Mouse (Mus musculus) layer of hippocampus, postnatal 25 days (tissue): ENCODE data around the gene Scd4. TPM values are rescaled to one million over a fixed set of nuclear protein-coding genes. Genes with fewer than 3 reads are reported as not detected.
A peak's percentile ranks its signal among the peaks of the same experiment; 100 is the strongest.

ENCODE experiments used
- DNase-seq, 2 experiments: peaks; one replicate each; pipeline ENCODE4 v3.0.0; 2022; ENCODE audit warnings: mixed read lengths in 2 of 2, low spot score in 1 of 2; ENCODE audit errors: extremely low spot score in 1 of 2
- total RNA-seq, 2 experiments: library from RNA; stranded (reverse); gene quantifications; 2 replicates each; pipeline ENCODE4 v1.2.3; 2021

Scd4 gene
- total RNA-seq, 2 experiments from 2014 or later = 2.8 to 2.9 TPM

DNA sequence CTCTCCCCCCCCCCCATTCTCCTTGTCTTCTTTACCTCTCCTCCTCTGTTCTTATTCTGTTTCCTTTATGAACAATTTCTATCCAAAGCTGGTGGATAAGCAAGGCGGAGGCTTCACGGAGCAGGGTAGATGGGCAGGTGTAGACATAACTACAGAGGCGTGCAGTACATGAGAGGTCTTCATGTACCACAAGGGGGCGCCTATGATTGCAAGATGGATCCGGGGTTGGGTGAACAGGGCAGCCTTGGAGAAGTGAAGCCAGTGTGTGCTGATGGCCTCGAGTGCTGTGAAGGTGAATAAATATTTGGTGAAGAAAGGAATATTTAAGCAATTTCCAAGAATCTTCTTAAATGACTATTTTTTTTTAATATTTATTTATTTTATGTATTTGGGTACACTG lies 40.1 kb downstream of the Scd4 start:
- DNase-seq = peak in 1 of 2 experiments; percentile 76

DNA sequence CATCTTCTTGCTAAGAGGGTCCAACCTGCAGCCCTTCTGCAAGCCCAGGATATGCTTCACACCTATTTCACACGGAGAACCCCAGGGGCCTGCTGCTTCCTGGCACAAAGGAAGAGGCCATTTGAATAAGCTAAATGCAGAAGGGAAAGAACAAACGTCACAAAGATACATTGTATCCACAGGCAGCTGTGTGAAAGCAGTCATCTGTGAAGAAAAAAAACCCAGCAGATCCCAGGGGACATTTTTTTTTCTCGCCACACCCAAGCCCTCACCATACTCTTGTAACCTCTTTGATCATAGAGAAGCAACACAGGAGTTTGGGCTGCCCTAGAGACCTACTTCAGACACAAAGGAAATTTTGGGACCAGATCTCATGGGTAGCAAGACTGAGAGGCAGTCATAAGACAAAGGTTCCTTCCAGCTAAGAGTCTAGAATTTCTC lies 43.6 kb downstream of the Scd4 start:
- DNase-seq = no peak

DNA sequence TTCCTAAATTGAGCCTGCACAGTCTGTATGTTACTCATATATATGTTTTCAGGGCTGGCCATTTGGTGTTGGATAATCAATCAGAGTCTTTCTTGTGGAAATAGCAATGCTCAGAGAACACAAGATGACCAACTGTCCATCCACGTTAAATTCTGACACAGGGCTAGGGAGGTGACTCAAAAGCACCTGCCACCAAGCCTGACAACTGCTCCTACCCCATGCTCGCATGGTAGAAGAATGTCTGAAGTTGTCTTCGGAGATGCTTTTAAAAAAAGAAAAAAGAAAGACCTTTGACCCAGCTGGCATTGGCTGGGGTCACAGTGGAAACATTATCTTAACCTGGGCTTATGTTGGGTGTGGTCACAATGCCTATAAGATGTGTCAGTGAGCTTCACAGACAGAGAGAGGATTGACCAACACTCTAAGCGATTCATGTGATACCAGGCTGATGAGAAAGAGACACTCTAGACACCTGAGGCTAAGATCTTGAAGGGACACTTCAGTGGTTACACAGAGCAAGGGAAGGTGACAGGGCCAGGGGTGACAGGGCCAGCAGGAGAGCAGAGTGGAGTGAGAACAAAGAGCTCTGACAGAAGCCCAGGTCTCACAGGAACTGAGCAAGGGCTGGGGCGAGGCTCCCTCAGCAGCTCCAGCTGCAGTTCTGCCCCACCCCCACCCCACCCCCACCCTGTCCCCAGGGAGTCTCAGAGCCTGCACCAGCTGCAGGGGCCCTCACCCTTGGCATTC lies 44.9 kb downstream of the Scd4 start:
- no peak for DNase-seq

DNA sequence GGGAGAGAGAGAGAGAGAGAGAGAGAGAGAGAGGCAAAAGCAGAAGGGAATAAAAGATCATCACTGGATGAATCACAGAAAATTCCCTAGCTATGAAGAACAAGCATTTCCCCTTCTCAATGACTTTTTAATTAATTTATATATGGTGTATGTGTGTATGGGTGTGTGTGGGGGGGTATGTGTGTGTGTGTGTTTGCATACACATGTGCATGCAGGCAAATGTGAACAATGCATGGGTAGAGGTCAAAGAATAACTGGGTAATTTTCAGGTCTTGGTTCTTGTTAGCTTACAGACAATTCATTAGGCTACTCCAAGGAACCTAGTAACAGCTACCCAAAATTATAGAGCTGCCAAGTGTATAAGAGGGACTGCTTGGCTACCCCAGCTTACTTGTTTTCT lies 46.2 kb downstream of the Scd4 start:
- DNase-seq = no peak

DNA sequence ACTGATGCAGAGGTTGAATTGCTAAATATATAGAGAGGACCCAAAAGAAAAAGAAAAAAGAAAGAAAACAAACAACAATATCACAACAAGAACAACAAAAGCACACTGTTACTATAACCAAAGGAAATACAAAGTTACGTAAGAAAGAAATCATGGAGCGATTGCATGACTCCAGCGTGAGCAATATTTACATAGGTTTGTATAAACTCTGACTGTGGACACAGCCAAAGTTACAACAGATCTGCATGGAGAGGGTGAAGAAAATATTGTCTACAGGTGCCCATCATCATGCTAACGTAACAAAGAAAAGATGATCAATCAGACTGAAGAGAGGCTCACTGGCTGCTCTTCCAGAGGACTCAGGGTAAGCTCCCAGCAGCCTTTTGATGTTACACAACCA lies 47.2 kb downstream of the Scd4 start:
- DNase-seq = no peak

DNA sequence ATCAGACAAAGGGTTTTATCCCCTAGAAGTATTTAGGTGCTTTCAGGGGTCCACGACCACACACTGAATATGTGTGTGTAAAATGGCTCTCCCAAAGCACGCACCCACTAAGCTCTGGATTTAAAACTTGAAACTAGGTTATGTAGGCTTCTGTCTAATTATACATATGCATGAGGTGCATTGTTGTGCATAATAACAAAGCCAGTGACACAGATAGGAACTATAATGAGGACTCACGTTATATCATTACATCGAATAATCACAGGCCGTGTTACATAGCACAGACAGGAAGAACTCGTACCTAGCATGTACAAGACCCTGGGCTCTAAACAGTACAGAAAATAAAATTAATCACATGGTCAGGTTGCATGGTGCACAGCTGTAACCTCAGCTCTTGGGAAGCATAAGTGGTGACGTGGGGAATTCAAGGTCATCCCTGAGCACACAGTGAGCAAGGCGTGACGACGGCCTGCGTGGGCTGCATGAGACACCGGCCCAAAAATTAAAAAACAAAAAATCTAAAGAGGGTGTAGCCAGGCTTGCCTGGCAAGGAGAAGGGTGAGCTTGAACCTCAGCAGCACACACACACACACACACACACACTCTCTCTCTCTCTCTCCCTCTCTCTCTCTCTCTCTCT lies 49.9 kb downstream of the Scd4 start:
- no peak for DNase-seq

DNA sequence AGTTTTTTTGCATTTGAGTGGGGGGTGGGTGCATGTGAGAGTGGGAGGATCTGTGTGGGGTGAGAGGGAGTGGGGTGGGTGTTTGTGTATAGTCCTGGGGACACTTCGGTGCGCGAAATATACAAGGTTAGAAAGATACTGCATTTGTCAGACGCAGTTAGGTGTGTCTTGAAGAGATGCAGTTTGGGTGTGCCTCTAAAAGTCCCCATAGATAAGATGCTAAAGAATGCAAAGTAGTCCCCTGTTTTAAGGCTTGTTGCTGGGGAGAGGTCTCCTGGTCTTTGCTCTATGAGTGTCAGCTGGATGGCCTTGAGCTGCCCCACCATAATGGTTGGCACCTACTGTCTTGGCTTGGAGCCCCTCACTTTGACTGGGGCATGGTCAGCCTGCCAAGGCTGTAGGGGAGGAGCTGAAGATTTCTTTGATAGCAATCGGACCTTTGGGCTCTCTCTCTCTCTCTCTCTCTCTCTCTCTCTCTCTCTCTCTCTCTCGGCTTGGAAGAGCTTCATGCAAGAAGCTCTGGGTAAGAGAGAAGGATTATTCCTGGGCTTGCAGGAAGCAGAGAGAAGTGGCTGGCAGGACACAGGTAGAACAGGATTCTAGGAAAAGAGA lies 53.1 kb downstream of the Scd4 start:
- DNase-seq = no peak

DNA sequence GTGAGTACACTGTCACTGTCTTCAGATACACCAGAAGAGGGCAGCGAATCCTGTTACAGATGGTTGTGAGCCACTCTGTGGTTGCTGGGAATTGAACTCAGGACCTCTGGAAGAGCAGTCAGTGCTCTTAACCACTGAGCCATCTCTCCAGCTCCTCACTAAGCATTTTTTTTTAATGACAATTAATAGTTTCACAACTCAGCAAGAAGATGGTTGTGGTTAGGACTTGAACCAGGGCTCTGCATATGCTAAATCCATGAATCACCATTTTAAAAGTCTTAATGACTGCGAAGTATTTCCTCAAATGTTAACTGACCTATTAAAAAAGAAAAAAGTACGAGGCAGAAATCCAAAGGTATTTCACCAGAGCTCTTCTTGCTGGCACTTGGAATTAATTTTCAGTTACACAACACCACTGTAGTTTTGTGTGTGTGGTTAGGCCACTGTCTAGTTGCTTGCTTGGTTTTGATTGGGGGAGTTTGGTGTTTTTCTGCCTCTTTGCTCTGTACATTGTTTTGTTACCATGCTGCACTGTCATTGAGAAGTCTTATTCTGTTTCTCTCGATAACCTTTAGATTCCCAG lies 54.3 kb downstream of the Scd4 start:
- DNase-seq = no peak

DNA sequence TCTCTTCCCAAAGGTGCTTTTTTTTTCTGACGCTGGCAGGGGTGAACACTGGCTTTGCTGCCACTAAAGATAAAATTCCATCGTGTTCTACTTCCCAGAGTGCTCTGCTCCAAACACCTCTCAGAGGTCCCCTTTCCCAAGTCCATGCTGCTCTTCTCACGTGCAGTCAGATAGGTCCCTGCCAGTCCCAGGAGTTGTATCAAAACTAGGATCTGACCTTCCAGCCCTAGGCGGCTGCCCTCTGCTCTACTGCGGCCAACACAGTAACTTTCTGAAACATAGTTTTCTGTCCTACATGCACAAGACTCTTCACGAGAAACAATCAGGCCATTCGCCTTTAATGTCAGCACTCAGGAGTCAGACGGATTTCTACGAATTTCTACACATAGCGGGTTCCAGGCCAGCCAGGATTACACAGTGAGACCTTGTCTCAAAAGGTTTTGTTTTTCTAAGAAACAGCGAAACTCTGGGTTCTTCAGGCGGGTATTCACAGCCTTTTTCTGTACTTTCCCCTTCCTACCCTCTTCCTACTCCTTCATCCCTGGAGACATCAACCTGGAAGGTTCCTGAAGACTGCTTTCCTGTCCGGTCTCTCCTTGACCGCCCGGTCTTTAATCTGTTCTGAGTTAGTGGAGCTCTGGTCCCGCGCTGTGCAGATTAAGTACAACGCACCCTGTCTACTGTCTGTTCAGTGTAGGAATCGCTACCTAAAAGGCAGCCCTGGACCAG lies 55.0 kb downstream of the Scd4 start:
- DNase-seq = no peak

DNA sequence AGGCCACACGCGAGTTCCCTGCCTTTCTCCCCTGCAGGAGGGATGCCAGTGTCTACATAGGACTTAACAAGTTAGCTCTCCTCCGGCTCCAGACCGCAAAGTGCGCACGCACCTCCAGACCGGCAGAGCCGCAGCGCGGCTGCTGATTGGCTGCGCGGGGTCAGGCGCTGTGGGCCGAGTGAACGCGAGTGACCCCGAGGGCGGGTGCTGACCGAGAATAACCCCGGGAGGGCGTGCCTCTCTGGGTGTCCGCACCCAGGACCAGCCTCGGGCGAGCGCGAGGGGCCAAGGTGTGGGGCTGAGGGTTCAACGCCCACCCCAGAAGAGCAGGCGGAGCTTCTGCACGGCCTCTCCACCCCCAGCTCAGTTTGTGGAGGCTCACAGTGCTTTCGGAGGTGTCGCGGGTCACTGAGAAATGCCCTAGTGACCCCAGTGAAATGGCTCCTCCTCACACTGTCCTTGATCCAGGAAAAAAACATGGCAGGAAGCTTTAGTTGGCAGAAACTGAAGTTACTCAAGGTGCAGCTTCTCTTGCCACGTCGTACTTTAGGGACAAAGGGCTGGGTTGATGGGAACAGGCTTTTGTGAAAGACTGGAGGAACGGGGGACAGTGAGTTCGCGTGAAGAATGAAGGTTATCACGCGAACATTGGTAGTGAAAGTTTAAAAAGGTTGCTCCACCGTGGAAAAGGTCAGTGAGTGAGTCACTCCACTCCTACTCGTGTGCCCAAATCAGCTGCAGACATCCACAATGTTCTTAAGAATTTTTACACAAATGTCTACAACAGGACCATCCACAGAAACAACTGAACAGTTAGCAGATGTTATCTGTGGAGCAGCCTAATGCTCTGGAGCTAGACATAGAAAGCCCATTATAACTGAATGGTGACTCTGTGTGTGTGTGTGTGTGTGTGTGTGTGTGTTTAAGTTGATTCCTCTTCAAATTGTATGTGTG lies 55.9 kb downstream of the Scd4 start:
- DNase-seq = peak; percentile 77 to 81

DNA sequence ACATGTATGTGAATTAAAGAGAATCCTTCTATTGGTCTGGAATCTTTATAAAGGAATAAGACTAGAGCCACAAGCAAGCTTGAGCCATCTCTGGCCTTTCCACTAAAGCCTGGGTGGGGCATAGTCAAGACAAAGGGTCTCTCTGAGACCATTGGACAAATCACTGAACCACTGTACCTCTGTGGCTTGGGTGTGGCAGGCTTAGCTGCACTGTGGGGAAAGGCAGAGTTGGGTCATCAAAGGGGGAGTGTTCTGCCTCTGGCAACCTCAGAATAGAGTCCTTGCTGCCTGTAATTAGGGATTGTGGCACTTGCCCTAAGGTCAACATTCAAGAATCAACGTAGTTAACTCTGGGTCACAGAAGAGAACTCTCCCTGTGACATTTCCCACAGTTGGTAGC lies 56.6 kb downstream of the Scd4 start:
- no peak for DNase-seq

DNA sequence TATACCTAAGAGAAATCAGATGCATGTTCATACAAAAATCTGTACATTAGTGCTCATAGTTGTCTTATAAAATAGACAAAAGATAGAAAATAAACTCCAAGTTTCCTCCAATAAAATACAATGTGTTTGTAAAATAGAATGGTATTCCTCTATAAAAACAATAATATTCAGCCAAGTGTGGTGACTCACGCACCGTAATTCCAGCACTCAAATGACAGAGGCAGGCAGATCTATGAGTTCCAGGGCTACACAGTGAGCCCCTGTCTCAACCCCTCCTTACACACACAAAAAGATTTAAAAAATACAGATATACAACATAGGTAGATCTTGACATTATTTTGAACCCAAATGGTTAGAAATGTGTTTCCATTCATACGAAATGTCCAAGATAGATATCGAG lies 59.0 kb downstream of the Scd4 start:
- no peak for DNase-seq

DNA sequence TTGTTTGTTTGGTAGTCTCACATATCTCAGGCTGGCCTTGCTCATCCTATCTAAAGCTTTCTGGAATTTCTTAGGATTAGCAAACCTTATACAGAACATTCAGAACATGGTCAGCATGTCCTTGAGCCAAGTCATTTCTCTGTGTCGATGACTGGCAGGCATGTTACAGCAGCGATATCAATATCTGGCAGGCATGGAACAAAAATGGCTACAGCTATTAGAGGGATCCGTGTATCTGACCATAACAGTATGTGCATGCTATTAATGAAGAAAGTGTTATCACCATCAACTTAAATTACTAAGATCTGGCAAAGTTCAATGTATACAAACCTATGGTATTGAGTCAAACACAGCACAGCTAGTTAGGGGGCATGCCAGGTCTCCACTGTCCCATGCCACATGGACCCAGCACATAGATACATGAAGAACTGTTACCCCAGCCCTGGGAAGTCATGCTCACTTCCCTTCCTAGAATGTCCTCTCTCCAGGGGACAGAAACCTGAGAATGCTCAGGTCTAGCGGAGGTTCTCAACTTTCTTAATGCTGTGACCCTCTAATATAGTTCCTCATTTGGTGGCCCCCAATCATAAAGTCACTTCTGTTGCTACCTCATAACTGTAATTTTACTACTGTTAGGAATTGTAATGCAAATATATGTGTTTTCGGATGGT lies 59.6 kb downstream of the Scd4 start:
- DNase-seq = no peak

DNA sequence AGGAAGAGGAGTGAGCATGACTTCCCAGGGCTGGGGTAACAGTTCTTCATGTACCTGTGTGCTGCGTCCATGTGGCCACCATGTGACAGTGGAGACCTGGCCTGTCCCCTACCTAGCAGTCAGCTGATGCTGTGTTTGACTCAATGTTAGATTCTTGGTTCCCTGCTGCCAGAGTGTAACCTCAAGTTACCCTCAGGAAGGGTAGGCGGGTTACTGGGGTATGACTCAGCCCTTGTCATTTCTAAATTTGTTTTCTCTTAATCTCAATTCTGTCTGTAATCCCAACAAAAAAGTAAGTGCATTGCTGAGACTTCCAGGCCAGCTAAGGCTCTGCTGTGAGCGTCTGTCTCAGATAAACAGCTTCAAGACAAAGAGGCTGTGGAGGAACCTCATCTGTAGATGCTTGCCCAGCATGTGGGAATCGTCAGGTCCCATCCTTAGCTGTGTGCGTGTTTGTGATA lies 61.1 kb downstream of the Scd4 start:
- no peak for DNase-seq

DNA sequence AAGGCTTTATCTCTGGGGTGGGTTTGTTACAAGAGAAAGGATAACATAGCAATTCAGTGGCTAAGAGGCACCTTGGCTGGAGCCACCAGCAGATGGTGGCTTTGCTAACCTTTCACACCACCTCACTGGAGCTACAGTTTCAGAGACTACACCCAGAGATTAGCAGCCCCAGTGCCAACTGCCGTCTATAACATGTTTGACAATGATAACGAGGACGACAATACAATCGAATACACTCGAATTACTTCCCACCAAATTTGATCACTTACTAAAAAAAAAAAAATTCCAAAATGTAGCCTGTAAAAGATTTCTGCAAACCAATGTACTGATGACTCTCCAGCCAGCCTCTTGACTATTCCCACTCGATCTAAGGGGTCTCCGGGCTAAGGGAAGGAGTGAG lies 62.1 kb downstream of the Scd4 start:
- no peak for DNase-seq
